Mouse (Mus musculus): ENCODE results near the gene Zfp12. TPM values are rescaled to one million over a fixed set of nuclear protein-coding genes. Genes with fewer than 3 reads are reported as not detected.

Zfp12 gene
- polyA plus RNA-seq, 2 experiments, result 19.1 to 25.2 TPM

- H3K27ac ChIP-seq (replicated peaks; ENCODE audit: low read depth, low read length), result no peak overlapping the region
- H3K27me3 ChIP-seq (ENCODE audit: control insufficient read depth, insufficient read depth, low read length), result peaks cover 67% of the 10 kb centered on the region
- TF ChIP-seq POLR2A (IDR thresholded peaks at IDR 0.05; ENCODE audit: borderline replicate concordance, extremely low read depth, insufficient read depth, insufficient read length), result no peak
- H3K4me2 ChIP-seq (replicated peaks; ENCODE audit: low read depth, low read length, severe bottlenecking), result peak overlapping the region; percentile 77
- peaks cover 13% of the 10 kb centered on the region for H3K4me1 ChIP-seq (ENCODE audit: control insufficient read depth, insufficient read depth, low read length)
- H3K9me3 ChIP-seq (ENCODE audit: control insufficient read depth, low read length), result no peaks in the 10 kb centered on the region
- H3K4me3 ChIP-seq (replicated peaks; ENCODE audit: low read length), result peak overlapping the region; percentile 41
- peaks cover 72% of the 10 kb centered on the region for H3K36me3 ChIP-seq (ENCODE audit: control insufficient read depth, insufficient read depth, low read length)
- 4% methylated on average over 77 of the region's 81 CpGs for WGBS
- ATAC-seq (ENCODE audit: low FRiP score, low read depth), result peak; percentile 35; the same call in 1 of the 2 replicates
- DNase-seq (ENCODE audit: low spot score), result no peak
- H3K9ac ChIP-seq (ENCODE audit: low read depth, low read length, severe bottlenecking), result peak overlapping the region; percentile 38; the same call in 1 of the 2 replicates
Observed at GRCm38 (mm10) chr5:143253881-143254486, 19.0 kb downstream of the Zfp12 start.

- H3K9ac ChIP-seq (ENCODE audit: low read depth, low read length, severe bottlenecking), result no peak overlapping the region
Observed at GRCm38 (mm10) chr5:143254487-143255130, 19.6 kb downstream of the Zfp12 start.

GRCm38 (mm10) chr5:143255131-143255519 is 20.2 kb downstream of the Zfp12 start:
- peaks cover 67% of the 10 kb centered on the region for H3K27me3 ChIP-seq (ENCODE audit: control insufficient read depth, insufficient read depth, low read length)

More at GRCm38 (mm10) chr5:143254487-143255130, 19.6 kb downstream of the Zfp12 start:
- Histone ChIP-seq H3K36me3 (ENCODE audit: control insufficient read depth, insufficient read depth, low read length) (peaks cover 72% of the 10 kb centered on the region), H3K27ac (replicated peaks; ENCODE audit: low read depth, low read length) (no peak overlapping the region), H3K9me3 (ENCODE audit: control insufficient read depth, low read length) (no peaks in the 10 kb centered on the region), H3K4me3 (replicated peaks; ENCODE audit: low read length) (peak overlapping the region; percentile 41), H3K27me3 (ENCODE audit: control insufficient read depth, insufficient read depth, low read length) (peaks cover 67% of the 10 kb centered on the region), H3K4me2 (replicated peaks; ENCODE audit: low read depth, low read length, severe bottlenecking) (peak overlapping the region; percentile 77), H3K4me1 (ENCODE audit: control insufficient read depth, insufficient read depth, low read length) (peaks cover 13% of the 10 kb centered on the region)
- WGBS, result 16% methylated on average over 62 of the region's 66 CpGs
- no peak for DNase-seq (ENCODE audit: low spot score)
- no peak for ATAC-seq (ENCODE audit: low FRiP score, low read depth)
- TF ChIP-seq POLR2A (IDR thresholded peaks at IDR 0.05; ENCODE audit: borderline replicate concordance, extremely low read depth, insufficient read depth, insufficient read length), result no peak

GRCm38 (mm10) chr5:143255802-143256201 is 20.8 kb downstream of the Zfp12 start:
- no peak for TF ChIP-seq POLR2A (IDR thresholded peaks at IDR 0.05; ENCODE audit: borderline replicate concordance, extremely low read depth, insufficient read depth, insufficient read length)
- Histone ChIP-seq H3K9me3 (ENCODE audit: control insufficient read depth, low read length) (no peaks in the 10 kb centered on the region), H3K9ac (ENCODE audit: low read depth, low read length, severe bottlenecking) (no peak overlapping the region), H3K4me3 (replicated peaks; ENCODE audit: low read length) (no peak overlapping the region), H3K4me1 (ENCODE audit: control insufficient read depth, insufficient read depth, low read length) (peaks cover 13% of the 10 kb centered on the region), H3K27ac (replicated peaks; ENCODE audit: low read depth, low read length) (no peak overlapping the region), H3K4me2 (replicated peaks; ENCODE audit: low read depth, low read length, severe bottlenecking) (no peak overlapping the region), H3K36me3 (ENCODE audit: control insufficient read depth, insufficient read depth, low read length) (peaks cover 75% of the 10 kb centered on the region), H3K27me3 (ENCODE audit: control insufficient read depth, insufficient read depth, low read length) (peaks cover 67% of the 10 kb centered on the region)
- WGBS, result 83% methylated on average over 5 of the region's 5 CpGs
- DNase-seq (ENCODE audit: low spot score), result no peak
- no peak for ATAC-seq (ENCODE audit: low FRiP score, low read depth)

More at GRCm38 (mm10) chr5:143255131-143255519, 20.2 kb downstream of the Zfp12 start:
- Histone ChIP-seq H3K9ac (ENCODE audit: low read depth, low read length, severe bottlenecking) (no peak overlapping the region), H3K4me2 (replicated peaks; ENCODE audit: low read depth, low read length, severe bottlenecking) (no peak overlapping the region), H3K9me3 (ENCODE audit: control insufficient read depth, low read length) (no peaks in the 10 kb centered on the region), H3K4me1 (ENCODE audit: control insufficient read depth, insufficient read depth, low read length) (peaks cover 13% of the 10 kb centered on the region), H3K4me3 (replicated peaks; ENCODE audit: low read length) (peak overlapping the region; percentile 41; the same call in 1 of the 2 replicates), H3K36me3 (ENCODE audit: control insufficient read depth, insufficient read depth, low read length) (peaks cover 69% of the 10 kb centered on the region), H3K27ac (replicated peaks; ENCODE audit: low read depth, low read length) (no peak overlapping the region)
- DNase-seq (ENCODE audit: low spot score) (no peak), ATAC-seq (ENCODE audit: low FRiP score, low read depth) (no peak)
- TF ChIP-seq POLR2A (IDR thresholded peaks at IDR 0.05; ENCODE audit: borderline replicate concordance, extremely low read depth, insufficient read depth, insufficient read length), result no peak
- 32% methylated on average over 16 of the region's 24 CpGs for WGBS

GRCm38 (mm10) chr5:143261636-143262035 is 26.7 kb downstream of the Zfp12 start:
- WGBS, result 93% methylated on average over 8 of the region's 8 CpGs
- Histone ChIP-seq H3K4me2 (replicated peaks; ENCODE audit: low read depth, low read length, severe bottlenecking) (no peak overlapping the region), H3K4me1 (ENCODE audit: control insufficient read depth, insufficient read depth, low read length) (no peaks in the 10 kb centered on the region), H3K4me3 (replicated peaks; ENCODE audit: low read length) (no peak overlapping the region), H3K9ac (ENCODE audit: low read depth, low read length, severe bottlenecking) (no peak overlapping the region), H3K27me3 (ENCODE audit: control insufficient read depth, insufficient read depth, low read length) (peaks cover 16% of the 10 kb centered on the region), H3K27ac (replicated peaks; ENCODE audit: low read depth, low read length) (no peak overlapping the region), H3K9me3 (ENCODE audit: control insufficient read depth, low read length) (no peaks in the 10 kb centered on the region), H3K36me3 (ENCODE audit: control insufficient read depth, insufficient read depth, low read length) (peaks cover 52% of the 10 kb centered on the region)
- ATAC-seq (ENCODE audit: low FRiP score, low read depth), result no peak
- TF ChIP-seq POLR2A (IDR thresholded peaks at IDR 0.05; ENCODE audit: borderline replicate concordance, extremely low read depth, insufficient read depth, insufficient read length), result no peak
- DNase-seq (ENCODE audit: low spot score), result no peak
